Mouse (Mus musculus) skeletal muscle tissue, adult 2 months (tissue): ENCODE measurements at regions not wholly inside any gene's neighbourhood (a gene's known extent, or its start where the extent isn't known, plus 50 kb on each side); places are given as distances from the start of the nearest gene placed in this dataset.

Experiments used
- DNase-seq: peaks from one replicate; pipeline ENCODE4 v3.0.0-alpha.2; 2012; ENCODE audit warnings: low read depth, low spot score

GRCm38 (mm10) chr1:35331602-35332339 is 482.0 kb downstream of the Plekhb2 start:
- DNase-seq = no peak

- no peak for DNase-seq
Measured at GRCm38 (mm10) chr1:35332340-35332684, 482.5 kb downstream of the Plekhb2 start.

GRCm38 (mm10) chr1:35337647-35338046 is 487.9 kb downstream of the Plekhb2 start:
- DNase-seq = no peak

GRCm38 (mm10) chr1:35338184-35338583 is 488.4 kb downstream of the Plekhb2 start:
- no peak for DNase-seq

GRCm38 (mm10) chr1:35344539-35344938 is 494.8 kb downstream of the Plekhb2 start:
- no peak for DNase-seq

GRCm38 (mm10) chr1:35348294-35348693 is 498.5 kb downstream of the Plekhb2 start:
- DNase-seq = no peak

GRCm38 (mm10) chr1:35358981-35359380 is 509.2 kb downstream of the Plekhb2 start:
- no peak for DNase-seq

GRCm38 (mm10) chr1:35361465-35361864 is 511.7 kb downstream of the Plekhb2 start:
- no peak for DNase-seq

GRCm38 (mm10) chr1:35362836-35363235 is 513.1 kb downstream of the Plekhb2 start:
- peak; percentile 7 for DNase-seq

- no peak for DNase-seq
Measured at GRCm38 (mm10) chr1:35366559-35366958, 516.8 kb downstream of the Plekhb2 start.

- DNase-seq = no peak
Measured at GRCm38 (mm10) chr1:35372751-35373150, 523.0 kb downstream of the Plekhb2 start.

- peak; percentile 13 for DNase-seq
Measured at GRCm38 (mm10) chr1:35380633-35381385, 531.0 kb downstream of the Plekhb2 start.

- peak; percentile 45 for DNase-seq
Measured at GRCm38 (mm10) chr1:35385430-35385829, 535.7 kb downstream of the Plekhb2 start.

- no peak for DNase-seq
Measured at GRCm38 (mm10) chr1:35388181-35388580, 538.4 kb downstream of the Plekhb2 start.

- DNase-seq = no peak
Measured at GRCm38 (mm10) chr1:35390371-35390770, 540.6 kb downstream of the Plekhb2 start.

- no peak for DNase-seq
Measured at GRCm38 (mm10) chr1:35390858-35391586, 541.2 kb downstream of the Plekhb2 start.

GRCm38 (mm10) chr1:35393550-35394118 is 543.9 kb downstream of the Plekhb2 start:
- no peak for DNase-seq

GRCm38 (mm10) chr1:35400674-35401359 is 551.0 kb downstream of the Plekhb2 start:
- DNase-seq = no peak

GRCm38 (mm10) chr1:35402995-35403394 is 553.2 kb downstream of the Plekhb2 start:
- DNase-seq = no peak

GRCm38 (mm10) chr1:35405418-35405817 is 555.6 kb downstream of the Plekhb2 start:
- no peak for DNase-seq

GRCm38 (mm10) chr1:35415646-35416045 is 565.9 kb downstream of the Plekhb2 start:
- peak; percentile 62 for DNase-seq
